Mouse (Mus musculus) inflammation-experienced regulatory T-cells (primary cell): ENCODE results near the gene Slc9a3r2. TPM values are rescaled to one million over a fixed set of nuclear protein-coding genes. Genes with fewer than 3 reads are reported as not detected.

ENCODE experiments used
- polyA plus RNA-seq, 2 experiments: library from polyadenylated mRNA; unstranded; fragments of 100-300 nt; shearing (Covaris generic); gene quantifications; one replicate each; pipeline ENCODE4 v1.2.1; 2017

Slc9a3r2 gene
- polyA plus RNA-seq = under 1 TPM in 1 of 2 experiments, not detected in 1; 0.68 TPM

GRCm38 (mm10) chr17:24650070-24650616, at the start of gene Slc9a3r2:
Gene Slc9a3r2, minus strand, starts transcription at chr17:24650327.

GRCm38 (mm10) chr17:24696011-24696697, 46.0 kb upstream of the Slc9a3r2 start, which contains the start of the genes Gfer and Noxo1:
Gene Gfer, minus strand, starts transcription at chr17:24696156.
Gene Noxo1, plus strand, starts transcription at chr17:24696234.

GRCm38 (mm10) chr17:24689251-24690081, 39.3 kb upstream of the Slc9a3r2 start, which contains the start of gene Syngr3:
Gene Syngr3, minus strand, starts transcription at chr17:24689955.

GRCm38 (mm10) chr17:24669545-24670245, 19.6 kb upstream of the Slc9a3r2 start, which contains the start of gene Zfp598:
Gene Zfp598, plus strand, starts transcription at chr17:24669687.

GRCm38 (mm10) chr17:24658017-24658758, 8.1 kb upstream of the Slc9a3r2 start, which contains the start of gene Npw:
Gene Npw, minus strand, starts transcription at chr17:24658457.

GRCm38 (mm10) chr17:24632167-24632812, 17.8 kb downstream of the Slc9a3r2 start, which contains the start of the genes Tsc2 and Nthl1:
Gene Tsc2, minus strand, starts transcription at chr17:24632630.
Gene Nthl1, plus strand, starts transcription at chr17:24632680.

Other genes with a start within 250 kb of the Slc9a3r2 start
- 100 to 1,000 TPM; 167 to 196 TPM for gene Rnps1, start 235.8 kb downstream of the Slc9a3r2 start, polyA plus RNA-seq
- gene Eci1, start 223.7 kb downstream of the Slc9a3r2 start, polyA plus RNA-seq = 100 to 1,000 TPM in 1 of 2 experiments, 10 to 100 TPM in 1; 73.6 to 103 TPM
- gene Dnase1l2, start 207.2 kb downstream of the Slc9a3r2 start, polyA plus RNA-seq = 10 to 100 TPM in 1 of 2 experiments, 1 to 10 TPM in 1; 4.8 to 10.4 TPM
- 100 to 1,000 TPM; 101 to 133 TPM for gene E4f1, start 180.0 kb downstream of the Slc9a3r2 start, polyA plus RNA-seq
- 10 to 100 TPM; 40.5 to 44.7 TPM for gene Pgp, start 179.9 kb downstream of the Slc9a3r2 start, polyA plus RNA-seq
- under 1 TPM in 1 of 2 experiments, not detected in 1; 0.55 TPM for gene Bricd5, start 176.4 kb downstream of the Slc9a3r2 start, polyA plus RNA-seq
- 10 to 100 TPM; 20.4 to 29.8 TPM for gene Mlst8, start 171.2 kb downstream of the Slc9a3r2 start, polyA plus RNA-seq
- 1 to 10 TPM in 1 of 2 experiments, under 1 TPM in 1; 0.68 to 6.5 TPM for gene Caskin1, start 161.7 kb downstream of the Slc9a3r2 start, polyA plus RNA-seq
- gene Traf7, start 122.4 kb downstream of the Slc9a3r2 start, polyA plus RNA-seq = 10 to 100 TPM; 71.3 to 72.8 TPM
- 1 to 10 TPM; 5.4 to 9.0 TPM for gene Rab26, start 116.1 kb downstream of the Slc9a3r2 start, polyA plus RNA-seq
- gene Pkd1, start 100.5 kb downstream of the Slc9a3r2 start, polyA plus RNA-seq = 10 to 100 TPM; 42.0 to 67.1 TPM
- gene Tsc2, start 17.7 kb downstream of the Slc9a3r2 start, polyA plus RNA-seq = 10 to 100 TPM; 46.6 to 49.7 TPM
- gene Nthl1, start 17.6 kb downstream of the Slc9a3r2 start, polyA plus RNA-seq = 1 to 10 TPM; 5.8 to 8.3 TPM
- not detected for gene Npw, start 8.1 kb upstream of the Slc9a3r2 start, polyA plus RNA-seq
- 10 to 100 TPM; 18.3 to 27.2 TPM for gene Zfp598, start 19.4 kb upstream of the Slc9a3r2 start, polyA plus RNA-seq
- 1 to 10 TPM in 1 of 2 experiments, under 1 TPM in 1; 0.42 to 1.3 TPM for gene Syngr3, start 39.6 kb upstream of the Slc9a3r2 start, polyA plus RNA-seq
- gene Gfer, start 45.8 kb upstream of the Slc9a3r2 start, polyA plus RNA-seq = 10 to 100 TPM; 37.0 to 38.8 TPM
- 1 to 10 TPM; 2.3 to 3.1 TPM for gene Noxo1, start 45.9 kb upstream of the Slc9a3r2 start, polyA plus RNA-seq
- 10 to 100 TPM; 51.3 to 56.7 TPM for gene Tbl3, start 57.3 kb upstream of the Slc9a3r2 start, polyA plus RNA-seq
- gene Rnf151, start 67.7 kb upstream of the Slc9a3r2 start, polyA plus RNA-seq = under 1 TPM in 1 of 2 experiments, not detected in 1; 0.22 TPM
- gene Rps2, start 67.8 kb upstream of the Slc9a3r2 start, polyA plus RNA-seq = 100 to 1,000 TPM; 677 to 785 TPM
- gene Ndufb10, start 74.2 kb upstream of the Slc9a3r2 start, polyA plus RNA-seq = 100 to 1,000 TPM; 194 to 233 TPM
- gene Rpl3l, start 77.5 kb upstream of the Slc9a3r2 start, polyA plus RNA-seq = under 1 TPM in 1 of 2 experiments, not detected in 1; 0.27 TPM
- gene Msrb1, start 86.3 kb upstream of the Slc9a3r2 start, polyA plus RNA-seq = 10 to 100 TPM; 11.8 to 15.4 TPM
- gene Hs3st6, start 102.7 kb upstream of the Slc9a3r2 start, polyA plus RNA-seq = not detected
- 1 to 10 TPM in 1 of 2 experiments, under 1 TPM in 1; 0.28 to 1.3 TPM for gene Meiob, start 154.0 kb upstream of the Slc9a3r2 start, polyA plus RNA-seq
- gene Hagh, start 189.8 kb upstream of the Slc9a3r2 start, polyA plus RNA-seq = 10 to 100 TPM; 32.9 to 51.8 TPM
- gene Fahd1, start 200.0 kb upstream of the Slc9a3r2 start, polyA plus RNA-seq = 1 to 10 TPM; 2.0 to 4.4 TPM
- under 1 TPM; 0.71 to 0.89 TPM for gene Igfals, start 215.7 kb upstream of the Slc9a3r2 start, polyA plus RNA-seq
- 100 to 1,000 TPM in 1 of 2 experiments, 10 to 100 TPM in 1; 98.2 to 103 TPM for gene Nubp2, start 236.0 kb upstream of the Slc9a3r2 start, polyA plus RNA-seq
- gene Spsb3, start 236.3 kb upstream of the Slc9a3r2 start, polyA plus RNA-seq = 10 to 100 TPM; 64.7 to 65.4 TPM
- 10 to 100 TPM; 45.4 to 49.2 TPM for gene Eme2, start 244.8 kb upstream of the Slc9a3r2 start, polyA plus RNA-seq
- 10 to 100 TPM; 75.4 to 84.7 TPM for gene Mrps34, start 244.8 kb upstream of the Slc9a3r2 start, polyA plus RNA-seq
- gene Nme3, start 246.2 kb upstream of the Slc9a3r2 start, polyA plus RNA-seq = 10 to 100 TPM; 41.3 to 53.5 TPM